In genomic region chr4:102230898-102231297, GRCm38 (mm10) we compare ENCODE assay signal across 24 mouse cellular contexts.
"Had no signal": no experiment of that assay in that cellular context is flagged by ENCODE, and none has a peak within 500 bp of the region (broad histone marks: within the 10 kb centered on the region; RNA-seq: fewer than 3 reads in every experiment).

No protein-coding gene starts in this region.

- H3K4me3 ChIP-seq: gastrocnemius, adult 2 months; heart, embryonic 10.5 days; hindbrain, embryonic 10.5 days; hindbrain, embryonic 12.5 days; intestine, embryonic 15.5 days; limb, embryonic 10.5 days; limb, embryonic 12.5 days; liver, embryonic 13.5 days; liver, embryonic 15.5 days had no signal

- H3K4me1 ChIP-seq: hindbrain, embryonic 12.5 days; intestine, embryonic 15.5 days; limb, embryonic 10.5 days; liver, embryonic 13.5 days; liver, embryonic 15.5 days had no signal

- H3K4me2 ChIP-seq: hindbrain, embryonic 12.5 days; hindbrain, embryonic 14.5 days; intestine, embryonic 15.5 days; limb, embryonic 12.5 days; liver, embryonic 11.5 days; liver, embryonic 13.5 days; liver, embryonic 15.5 days had no signal

- H3K9me3 ChIP-seq: heart, embryonic 10.5 days; hindbrain, embryonic 10.5 days; hindbrain, embryonic 12.5 days; intestine, embryonic 15.5 days; limb, embryonic 10.5 days; limb, embryonic 12.5 days; liver, embryonic 13.5 days; liver, embryonic 15.5 days had no signal

- H3K36me3 ChIP-seq: heart, embryonic 10.5 days; hindbrain, embryonic 10.5 days; hindbrain, embryonic 12.5 days; intestine, embryonic 15.5 days; limb, embryonic 10.5 days; limb, embryonic 12.5 days; liver, embryonic 13.5 days; liver, embryonic 15.5 days had no signal

- H3K9ac ChIP-seq: hindbrain, embryonic 12.5 days; hindbrain, embryonic 14.5 days; intestine, embryonic 15.5 days; limb, embryonic 12.5 days; liver, embryonic 13.5 days; liver, embryonic 15.5 days had no signal

- H3K27me3 ChIP-seq: hindbrain, embryonic 12.5 days; intestine, embryonic 15.5 days; liver, embryonic 13.5 days; liver, embryonic 15.5 days had no signal

- ATAC-seq: forebrain, embryonic 16.5 days; hindbrain, embryonic 16.5 days; inflammation-experienced regulatory T-cells, adult 6 months; intestine, embryonic 15.5 days; intestine, postnatal 0 days had no signal

- H3K27ac ChIP-seq: gastrocnemius, adult 2 months; heart, embryonic 10.5 days; hindbrain, embryonic 10.5 days; hindbrain, embryonic 12.5 days; hindbrain, embryonic 14.5 days; intestine, embryonic 15.5 days; limb, embryonic 10.5 days; limb, embryonic 12.5 days; liver, embryonic 13.5 days; liver, embryonic 15.5 days had no signal

- DNase-seq: gastrocnemius, adult 2 months; gastrocnemius, postnatal 10 days; gastrocnemius, postnatal 25 days; heart, postnatal 14 days; kidney, adult 18-20 months; kidney, adult 8-10 months; kidney, postnatal 10 days; kidney, postnatal 25 days; kidney, postnatal 4 days; liver; liver, embryonic 13.5 days had no signal
